Mouse (Mus musculus): ENCODE data around the gene Acer3. TPM values are rescaled to one million over a fixed set of nuclear protein-coding genes. Genes with fewer than 3 reads are reported as not detected.

The Acer3 gene
- total RNA-seq, 1 experiment: 26.2 TPM

DNA sequence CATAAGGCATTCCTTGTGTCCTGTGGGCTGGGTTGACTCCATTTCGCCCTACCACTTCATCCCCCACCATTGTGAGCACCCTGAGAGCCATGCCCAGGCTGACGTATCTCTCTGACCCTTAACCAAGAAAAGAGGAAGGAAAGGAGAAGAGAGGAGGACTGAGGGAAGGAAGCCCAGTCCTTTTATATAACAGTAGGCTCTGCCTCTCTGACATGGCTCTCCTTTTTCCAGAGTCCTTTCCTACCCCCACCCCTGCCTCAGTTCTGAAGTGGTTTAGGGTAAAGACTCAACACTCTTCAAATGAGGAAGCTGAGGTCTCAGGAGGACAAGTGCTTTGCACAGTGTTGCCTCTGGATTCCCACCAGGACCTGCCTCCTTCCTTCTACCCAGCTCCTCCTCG is 13.0 kb upstream of the Acer3 start:
- H3K4me3 ChIP-seq (ENCODE audit: insufficient read depth in 1 of 2, low read depth in 1 of 2, low read length in 2 of 2, poor library complexity in 1 of 2, severe bottlenecking in 1 of 2): no peak overlapping the region
- H3K36me3 ChIP-seq (ENCODE audit: control insufficient read depth, insufficient read depth, low read length, poor library complexity, severe bottlenecking): no peaks in the 10 kb centered on the region
- H3K27ac ChIP-seq (ENCODE audit: insufficient read depth, low read depth, low read length, poor library complexity, severe bottlenecking): no peak overlapping the region
- in situ Hi-C loops (cut with MboI; ENCODE audit: low sequenced_read_pairs in 2 of 2, unreplicated experiment in 2 of 2): no loop called here
- no peak for DNase-seq (ENCODE audit: low read depth, low spot score)
- H3K4me1 ChIP-seq (ENCODE audit: control insufficient read depth in 2 of 2, insufficient read depth in 2 of 2, low read length in 2 of 2, poor library complexity in 1 of 2): no peaks in the 10 kb centered on the region
- no peaks in the 10 kb centered on the region for H3K9me3 ChIP-seq (ENCODE audit: control insufficient read depth, insufficient read depth, low read depth, low read length)
- no peak overlapping the region for H3K9ac ChIP-seq (ENCODE audit: insufficient read depth, low read depth, low read length, poor library complexity, severe bottlenecking)
- TF ChIP-seq HCFC1 (IDR thresholded peaks at IDR 0.05; ENCODE audit: borderline replicate concordance, insufficient read depth, low read length): no peak
- no peak for TF ChIP-seq ZNF384 (IDR thresholded peaks at IDR 0.05; ENCODE audit: low read depth, low read length)
- TF ChIP-seq CHD2 (IDR thresholded peaks at IDR 0.05; ENCODE audit: low read depth, low read length): no peak
- no peak for TF ChIP-seq ZC3H11A (IDR thresholded peaks at IDR 0.05; ENCODE audit: borderline replicate concordance, low read depth, low read length)

DNA sequence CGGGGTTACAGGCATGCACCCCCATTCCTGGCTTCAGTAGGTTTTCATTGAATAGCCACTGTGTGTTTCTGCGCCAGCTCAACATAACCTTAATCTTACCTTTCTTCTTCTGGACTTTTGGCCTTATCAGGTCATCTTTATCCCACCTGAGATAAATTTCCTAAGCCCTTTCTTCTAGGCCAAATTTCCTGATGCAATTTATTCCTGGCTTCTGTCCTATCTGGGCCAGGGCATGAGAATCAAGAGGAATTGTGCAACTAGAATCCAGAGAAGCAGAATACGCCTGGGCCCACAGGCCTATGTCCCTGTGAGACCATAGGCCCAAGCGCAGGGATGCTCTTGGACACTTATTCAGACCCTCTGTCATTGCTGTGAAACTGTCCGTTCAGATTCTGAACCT is 12.5 kb upstream of the Acer3 start:
- DNase-seq (ENCODE audit: low read depth, low spot score): no peak
- H3K4me1 ChIP-seq (ENCODE audit: control insufficient read depth in 2 of 2, insufficient read depth in 2 of 2, low read length in 2 of 2, poor library complexity in 1 of 2): no peaks in the 10 kb centered on the region
- no peaks in the 10 kb centered on the region for H3K36me3 ChIP-seq (ENCODE audit: control insufficient read depth, insufficient read depth, low read length, poor library complexity, severe bottlenecking)
- no peak overlapping the region for H3K9ac ChIP-seq (ENCODE audit: insufficient read depth, low read depth, low read length, poor library complexity, severe bottlenecking)
- in situ Hi-C loops (cut with MboI; ENCODE audit: low sequenced_read_pairs in 2 of 2, unreplicated experiment in 2 of 2): no loop called here
- H3K27ac ChIP-seq (ENCODE audit: insufficient read depth, low read depth, low read length, poor library complexity, severe bottlenecking): no peak overlapping the region
- no peak overlapping the region for H3K4me3 ChIP-seq (ENCODE audit: insufficient read depth in 1 of 2, low read depth in 1 of 2, low read length in 2 of 2, poor library complexity in 1 of 2, severe bottlenecking in 1 of 2)
- TF ChIP-seq CHD2 (IDR thresholded peaks at IDR 0.05; ENCODE audit: low read depth, low read length) (no peak), ZNF384 (IDR thresholded peaks at IDR 0.05; ENCODE audit: low read depth, low read length) (no peak), HCFC1 (IDR thresholded peaks at IDR 0.05; ENCODE audit: borderline replicate concordance, insufficient read depth, low read length) (no peak), ZC3H11A (IDR thresholded peaks at IDR 0.05; ENCODE audit: borderline replicate concordance, low read depth, low read length) (no peak), MAFK (IDR thresholded peaks at IDR 0.05; ENCODE audit: insufficient read depth, low read depth, low read length) (no peak)
- no peaks in the 10 kb centered on the region for H3K9me3 ChIP-seq (ENCODE audit: control insufficient read depth, insufficient read depth, low read depth, low read length)

- Histone ChIP-seq H3K27ac (ENCODE audit: insufficient read depth, low read depth, low read length, poor library complexity, severe bottlenecking) (no peak overlapping the region), H3K36me3 (ENCODE audit: control insufficient read depth, insufficient read depth, low read length, poor library complexity, severe bottlenecking) (no peaks in the 10 kb centered on the region), H3K4me3 (ENCODE audit: insufficient read depth in 1 of 2, low read depth in 1 of 2, low read length in 2 of 2, poor library complexity in 1 of 2, severe bottlenecking in 1 of 2) (no peak overlapping the region), H3K9ac (ENCODE audit: insufficient read depth, low read depth, low read length, poor library complexity, severe bottlenecking) (no peak overlapping the region), H3K4me1 (ENCODE audit: control insufficient read depth in 2 of 2, insufficient read depth in 2 of 2, low read length in 2 of 2, poor library complexity in 1 of 2) (no peaks in the 10 kb centered on the region), H3K9me3 (ENCODE audit: control insufficient read depth, insufficient read depth, low read depth, low read length) (no peaks in the 10 kb centered on the region)
- DNase-seq (ENCODE audit: low read depth, low spot score): no peak
- TF ChIP-seq HCFC1 (IDR thresholded peaks at IDR 0.05; ENCODE audit: borderline replicate concordance, insufficient read depth, low read length) (no peak), MAFK (IDR thresholded peaks at IDR 0.05; ENCODE audit: insufficient read depth, low read depth, low read length) (no peak), ZC3H11A (IDR thresholded peaks at IDR 0.05; ENCODE audit: borderline replicate concordance, low read depth, low read length) (no peak), CHD2 (IDR thresholded peaks at IDR 0.05; ENCODE audit: low read depth, low read length) (no peak), ZNF384 (IDR thresholded peaks at IDR 0.05; ENCODE audit: low read depth, low read length) (no peak)
- in situ Hi-C loops (cut with MboI; ENCODE audit: low sequenced_read_pairs in 2 of 2, unreplicated experiment in 2 of 2): no loop called here
Observed at GRCm38 (mm10) chr7:98332678-98333397, 11.8 kb upstream of the Acer3 start.

DNA sequence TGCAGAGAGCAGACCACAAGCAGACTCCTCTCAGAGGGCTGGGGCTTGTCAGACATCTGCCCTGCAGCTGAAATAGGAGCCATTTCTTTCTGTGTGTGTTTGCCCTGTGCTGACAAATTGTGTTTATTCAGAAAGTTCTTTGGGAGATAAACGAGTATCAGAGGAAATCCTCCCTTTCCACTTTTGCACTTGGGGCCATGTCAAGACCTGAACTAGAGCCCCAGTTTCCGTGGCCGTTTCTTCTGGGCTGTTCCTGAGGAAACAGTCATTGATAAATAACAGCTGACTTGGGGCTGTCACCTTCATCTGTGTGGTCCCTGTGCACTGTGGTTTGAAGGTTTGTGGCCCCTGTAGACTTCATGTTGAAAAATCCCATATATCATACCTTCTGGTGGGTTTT is 10.9 kb upstream of the Acer3 start:
- no peak for TF ChIP-seq ZC3H11A (IDR thresholded peaks at IDR 0.05; ENCODE audit: borderline replicate concordance, low read depth, low read length)
- no peak for TF ChIP-seq ZNF384 (IDR thresholded peaks at IDR 0.05; ENCODE audit: low read depth, low read length)
- no peak for TF ChIP-seq HCFC1 (IDR thresholded peaks at IDR 0.05; ENCODE audit: borderline replicate concordance, insufficient read depth, low read length)
- no peak for TF ChIP-seq MAFK (IDR thresholded peaks at IDR 0.05; ENCODE audit: insufficient read depth, low read depth, low read length)
- TF ChIP-seq CHD2 (IDR thresholded peaks at IDR 0.05; ENCODE audit: low read depth, low read length): no peak
- no peaks in the 10 kb centered on the region for H3K9me3 ChIP-seq (ENCODE audit: control insufficient read depth, insufficient read depth, low read depth, low read length)
- H3K4me3 ChIP-seq (ENCODE audit: insufficient read depth in 1 of 2, low read depth in 1 of 2, low read length in 2 of 2, poor library complexity in 1 of 2, severe bottlenecking in 1 of 2): no peak overlapping the region
- no peaks in the 10 kb centered on the region for H3K4me1 ChIP-seq (ENCODE audit: control insufficient read depth in 2 of 2, insufficient read depth in 2 of 2, low read length in 2 of 2, poor library complexity in 1 of 2)
- no peak for DNase-seq (ENCODE audit: low read depth, low spot score)
- no peak overlapping the region for H3K27ac ChIP-seq (ENCODE audit: insufficient read depth, low read depth, low read length, poor library complexity, severe bottlenecking)
- no peak overlapping the region for H3K9ac ChIP-seq (ENCODE audit: insufficient read depth, low read depth, low read length, poor library complexity, severe bottlenecking)
- H3K36me3 ChIP-seq (ENCODE audit: control insufficient read depth, insufficient read depth, low read length, poor library complexity, severe bottlenecking): no peaks in the 10 kb centered on the region
- in situ Hi-C loops (cut with MboI; ENCODE audit: low sequenced_read_pairs in 2 of 2, unreplicated experiment in 2 of 2): no loop called here

All from ES-E14 (cell line).